Mouse (Mus musculus): ENCODE data around the gene Uchl1. TPM values are rescaled to one million over a fixed set of nuclear protein-coding genes. Genes with fewer than 3 reads are reported as not detected.

Uchl1 gene
- 10.4 TPM for polyA plus RNA-seq (2015; fragmentation: Illumina TruSeq; extraction: RNeasy Lipid Tissue Mini Kit (QIAGEN cat#74804); ENCODE audit: insufficient read depth, low read depth, low replicate concordance)

GRCm38 (mm10) chr5:66675983-66676382 lies at the start of gene Uchl1:
Gene Uchl1 (plus strand): TSS chr5:66676091.

Other genes starting within 250 kb of the Uchl1 start
- 12.2 TPM for gene Apbb2, start 57.3 kb upstream of the Uchl1 start, polyA plus RNA-seq (2015; fragmentation: Illumina TruSeq; extraction: RNeasy Lipid Tissue Mini Kit (QIAGEN cat#74804); ENCODE audit: insufficient read depth, low read depth, low replicate concordance)
- gene Limch1, start 69.7 kb downstream of the Uchl1 start, polyA plus RNA-seq (2015; fragmentation: Illumina TruSeq; extraction: RNeasy Lipid Tissue Mini Kit (QIAGEN cat#74804); ENCODE audit: insufficient read depth, low read depth, low replicate concordance), result 5.5 TPM